Mouse (Mus musculus) liver (tissue): ENCODE measurements around the gene Ctns.

Experiments
- DNase-seq: peaks from one replicate; pipeline ENCODE4 v3.0.0-alpha.2; 2020; ENCODE audit warnings: mixed read lengths

The Ctns gene

DNA sequence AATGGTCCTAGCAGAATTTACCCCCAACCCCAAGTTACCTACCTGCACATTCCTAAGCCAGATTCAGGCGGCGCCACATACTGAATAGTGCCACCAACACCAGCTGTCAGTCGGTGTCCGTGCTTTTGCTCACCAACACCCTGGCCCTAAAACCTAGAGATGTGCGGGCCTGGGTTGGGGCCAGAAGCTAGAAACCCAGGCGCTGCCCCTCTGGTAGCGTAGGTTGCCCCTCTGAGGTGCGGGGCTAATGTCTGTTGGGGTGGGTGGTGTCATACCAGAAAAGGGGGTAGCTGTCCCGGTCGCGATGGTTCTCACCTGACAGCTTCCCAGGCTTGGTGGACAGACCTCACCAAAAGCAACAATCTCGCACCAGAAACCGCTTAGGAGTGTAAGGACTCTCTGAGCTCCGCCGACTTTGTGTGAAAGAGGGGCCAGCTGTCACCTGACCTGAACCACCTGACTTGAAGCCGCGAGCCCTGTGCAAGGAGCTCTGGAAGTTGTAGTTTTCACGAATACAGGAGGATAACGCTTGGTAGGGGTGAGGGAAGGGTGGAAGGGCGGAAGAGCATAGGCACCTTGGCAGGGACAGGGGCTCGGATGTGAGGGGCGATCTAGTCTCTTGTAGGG lies at the start of gene Ctns:
Ctns (minus strand) TSS at position 440 of the 627 bp plus-strand sequence.
- peak; percentile 85 for DNase-seq

DNA sequence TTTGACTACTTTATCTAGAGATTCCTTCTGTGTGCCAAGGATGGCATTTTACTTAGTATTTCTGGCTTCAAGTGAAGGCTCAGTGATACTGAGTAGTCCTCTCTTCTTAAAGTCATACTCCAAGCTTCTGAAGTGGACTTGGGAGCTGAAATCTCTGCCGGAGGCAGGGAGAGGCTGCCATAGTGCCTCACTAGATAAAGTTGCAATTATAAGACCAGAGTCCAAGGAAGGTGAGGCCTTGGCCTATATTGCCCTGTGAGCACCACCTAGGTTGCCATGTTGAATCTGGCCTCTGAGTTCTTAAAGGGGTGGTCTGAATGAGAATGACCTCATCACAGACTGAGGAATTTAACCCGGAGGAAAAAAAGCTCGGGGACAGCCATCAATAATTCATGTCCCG lies 43.9 kb upstream of the Ctns start:
- DNase-seq: no peak

DNA sequence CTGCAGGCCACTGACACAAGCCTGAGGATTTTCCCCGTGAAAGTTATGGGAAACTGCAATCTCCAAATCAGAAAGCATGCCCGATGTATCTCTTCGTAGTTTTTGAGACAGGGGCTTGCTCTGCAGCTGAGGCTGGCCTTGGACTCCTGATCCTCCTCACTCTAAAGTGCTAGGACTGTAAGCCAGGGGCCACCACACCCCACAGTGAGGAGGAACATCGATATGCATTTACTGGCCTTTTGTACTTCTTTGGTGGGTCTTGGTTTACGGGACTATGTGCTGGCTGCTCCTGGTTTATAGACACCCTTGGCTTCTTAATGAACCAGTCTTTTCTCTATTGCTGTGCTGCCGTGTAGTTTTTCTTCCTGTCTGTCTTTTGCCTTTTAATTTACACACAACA lies 43.4 kb upstream of the Ctns start:
- DNase-seq: no peak

DNA sequence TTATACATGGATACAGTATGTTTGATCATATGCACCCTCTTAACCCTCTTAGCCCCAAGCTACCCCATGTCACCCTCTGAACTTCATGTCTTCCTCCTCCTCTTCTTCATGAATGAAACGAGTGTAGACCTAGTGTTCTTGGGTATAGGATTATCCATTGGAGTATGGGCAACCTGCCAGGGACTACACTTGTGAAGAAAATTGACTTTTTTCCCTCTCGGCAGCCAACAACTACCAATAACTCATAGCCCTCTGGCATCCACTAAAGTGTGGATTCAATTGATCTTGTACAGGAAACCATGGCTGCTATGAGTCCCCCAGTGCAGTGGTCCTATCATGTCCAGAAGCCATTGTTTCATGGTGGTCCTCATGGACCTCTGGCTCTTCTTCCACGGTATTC lies 37.9 kb upstream of the Ctns start:
- DNase-seq: no peak

DNA sequence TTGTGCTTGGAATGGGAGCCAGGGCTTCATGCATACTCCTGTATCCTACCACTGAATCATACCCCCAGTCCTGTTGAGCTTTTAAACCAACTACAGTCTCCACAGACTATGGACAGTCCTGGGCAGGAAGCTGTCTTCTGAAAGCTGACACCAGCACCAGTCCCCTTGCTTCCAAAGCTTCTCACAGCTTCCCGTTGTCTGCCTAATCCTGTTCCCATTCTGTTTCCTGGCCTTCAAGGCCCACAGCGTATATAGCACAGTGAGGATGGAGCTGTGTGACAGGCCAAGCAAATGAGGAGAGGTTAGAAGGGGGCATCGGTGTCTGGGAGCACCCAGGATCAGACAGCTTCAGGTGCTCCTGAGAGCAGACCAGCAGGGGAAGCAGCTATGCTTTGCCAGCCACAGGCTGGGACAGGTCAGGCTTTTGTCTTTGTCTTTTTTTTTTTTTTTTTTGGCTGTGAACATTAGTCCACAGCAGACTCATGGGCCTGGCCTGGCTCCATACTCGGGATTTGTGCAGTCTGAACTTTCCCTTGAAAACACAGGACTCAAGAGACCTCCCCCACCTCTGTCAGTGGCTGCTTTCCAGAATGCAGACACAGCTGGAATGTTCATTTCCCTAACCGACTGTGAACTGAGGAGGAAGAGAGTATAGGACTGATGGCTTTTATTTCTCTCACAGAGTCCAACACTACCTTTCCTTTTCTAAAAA lies 37.3 kb upstream of the Ctns start:
- peak; percentile 35 for DNase-seq

DNA sequence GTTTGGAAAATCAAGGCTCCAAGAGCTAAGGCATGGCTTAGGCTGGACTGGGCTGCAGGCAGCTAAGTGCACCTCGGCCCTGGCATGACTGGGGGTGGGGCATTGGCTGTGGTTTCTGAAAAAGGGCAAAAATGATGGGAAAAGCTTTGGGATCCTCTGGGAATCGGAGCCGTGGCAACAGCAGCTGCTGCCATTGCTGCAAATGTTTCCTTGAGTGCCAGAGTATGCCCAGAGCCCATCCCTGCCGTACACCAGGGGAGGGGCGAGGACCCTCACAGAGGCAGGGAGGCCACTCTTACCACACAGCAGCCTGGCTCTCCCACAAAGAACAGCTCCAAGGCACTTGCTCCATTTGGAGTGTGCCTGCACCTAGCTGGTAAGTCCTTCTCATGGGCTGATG lies 35.1 kb upstream of the Ctns start, which contains the start of gene Trpv1:
Trpv1 (plus strand) TSS at position 301 of the 400 bp plus-strand sequence.
- DNase-seq: no peak

DNA sequence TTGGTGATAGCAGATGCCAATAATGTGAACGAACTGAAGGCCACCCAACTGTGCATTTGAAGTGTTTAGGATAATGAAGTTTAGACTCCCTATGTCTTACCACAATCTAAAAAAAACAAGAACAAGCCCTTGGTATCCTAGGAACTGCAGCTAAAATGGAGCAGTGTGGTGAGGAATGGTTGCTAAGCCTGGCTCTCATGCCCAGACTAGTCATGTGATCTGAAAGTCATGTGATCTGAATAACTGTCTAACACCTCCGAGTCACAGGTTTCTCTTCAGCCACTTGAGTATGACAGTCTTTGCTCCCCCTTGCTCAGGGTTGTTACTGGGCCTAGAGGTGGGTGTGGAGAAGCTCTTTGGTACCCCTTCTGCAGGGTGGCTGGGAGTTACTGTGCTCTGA lies 33.7 kb upstream of the Ctns start:
- no peak for DNase-seq

DNA sequence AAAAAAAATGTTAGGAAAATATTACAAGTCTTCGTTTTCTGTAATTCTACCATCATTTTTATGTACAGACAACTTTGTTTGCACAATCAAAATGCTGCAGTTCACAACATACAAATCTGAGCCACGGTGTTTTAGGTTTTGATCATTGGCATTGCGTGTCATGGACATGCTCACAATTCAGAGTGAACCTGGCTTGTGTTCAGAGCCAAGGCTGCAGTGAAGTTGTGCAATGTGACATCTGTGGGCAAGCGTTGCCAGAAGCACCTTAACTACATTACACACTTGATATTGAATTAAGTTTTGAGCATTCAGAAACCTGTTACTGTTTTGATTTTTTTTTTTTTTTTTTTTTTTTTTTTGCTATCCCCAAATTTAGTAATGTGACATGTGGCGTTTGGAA lies 31.2 kb upstream of the Ctns start:
- DNase-seq: no peak

DNA sequence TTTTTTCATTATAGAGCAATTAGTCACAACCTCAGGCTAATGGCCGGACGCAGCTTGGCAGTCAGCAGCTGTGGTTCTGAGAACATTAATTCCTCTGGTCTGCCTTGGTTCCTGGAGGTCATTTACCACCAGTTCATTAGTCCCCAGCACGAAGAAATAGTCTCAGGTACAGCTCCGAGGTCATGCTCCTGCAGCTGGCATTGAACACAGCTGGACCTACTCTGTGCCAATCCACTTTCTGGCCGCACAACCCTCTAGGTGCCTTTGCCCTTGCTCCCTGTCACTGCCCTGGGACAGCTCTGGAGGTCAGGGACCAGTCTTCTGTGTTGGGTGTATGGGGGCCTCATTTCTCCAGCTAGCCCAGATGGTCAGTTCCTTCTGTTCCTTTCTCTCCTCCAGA lies 30.0 kb upstream of the Ctns start:
- DNase-seq: no peak

DNA sequence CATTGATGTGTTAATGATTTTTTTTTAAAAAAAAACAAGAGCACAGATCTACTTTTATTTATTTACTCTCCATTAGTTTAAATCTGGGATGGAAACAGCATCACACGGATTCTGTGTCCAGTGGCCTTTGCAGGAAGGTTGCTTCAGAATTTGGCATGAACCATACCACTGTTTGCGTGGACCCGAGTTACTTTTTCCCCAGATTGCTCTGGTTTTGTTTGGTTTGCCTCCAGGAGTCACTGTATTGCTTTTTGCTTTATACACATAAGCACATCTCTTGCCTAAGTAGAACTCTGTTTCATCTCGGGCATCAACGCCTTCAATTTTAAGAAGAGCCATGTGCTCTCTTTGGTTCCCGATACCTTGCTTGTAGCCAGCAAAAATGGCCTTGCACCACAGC lies 27.0 kb upstream of the Ctns start:
- DNase-seq: no peak

DNA sequence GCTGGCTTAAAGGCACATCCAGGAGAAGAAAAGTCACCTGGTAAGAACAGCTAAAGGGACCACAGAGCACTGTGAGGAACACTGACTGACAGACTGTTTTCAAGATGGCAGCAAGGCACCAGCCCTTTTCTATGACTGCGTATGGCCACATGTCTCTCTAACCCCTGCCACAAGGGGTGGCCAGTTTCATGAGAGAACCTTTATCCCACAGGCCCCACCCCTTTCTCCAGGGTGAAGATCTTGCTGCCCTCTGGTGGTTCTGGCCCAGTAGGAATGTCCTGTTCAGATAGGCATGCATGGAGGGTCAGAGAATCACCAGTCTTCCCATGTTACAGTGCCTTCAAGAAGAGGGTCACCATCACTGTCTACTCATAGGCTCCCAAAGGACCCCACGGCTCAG lies 25.1 kb upstream of the Ctns start:
- no peak for DNase-seq

DNA sequence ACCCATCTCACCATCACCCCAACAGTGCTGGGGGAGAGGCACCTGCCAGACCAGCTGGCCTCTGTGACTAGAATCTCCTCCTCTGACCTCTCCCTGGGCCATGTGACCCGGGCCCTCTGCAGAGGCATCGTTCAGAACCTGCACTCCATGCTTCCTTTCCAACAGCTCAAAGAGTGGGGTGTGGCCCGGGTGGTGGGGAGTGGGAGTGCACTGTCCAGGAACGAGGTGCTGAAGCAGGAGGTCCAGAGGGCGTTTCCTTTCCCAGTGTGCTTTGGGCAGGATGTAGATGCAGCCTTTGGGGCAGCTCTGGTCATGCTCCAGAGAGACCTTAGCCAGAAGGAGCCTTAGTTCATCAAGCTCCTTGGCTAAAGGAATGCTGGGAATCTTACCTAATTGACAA lies 24.0 kb upstream of the Ctns start:
- no peak for DNase-seq

DNA sequence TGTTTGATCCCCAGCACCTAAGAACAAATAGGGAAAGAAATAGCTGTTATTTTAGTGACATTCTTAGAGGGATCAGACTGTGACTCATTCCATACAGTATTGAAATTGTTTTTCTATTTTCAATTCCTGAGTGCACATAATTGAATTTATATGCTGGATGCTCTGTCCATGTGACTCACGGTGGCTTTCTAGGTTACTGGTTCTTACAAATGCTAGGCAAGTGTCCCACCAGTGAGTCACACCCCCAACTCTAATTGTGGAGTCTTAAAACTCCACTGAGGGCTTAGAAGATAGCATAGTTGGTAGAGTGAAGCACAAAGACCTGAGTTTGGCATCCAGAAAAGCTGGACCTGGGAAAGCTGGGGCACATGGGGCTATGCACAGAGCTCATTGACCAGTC lies 21.8 kb upstream of the Ctns start:
- DNase-seq: no peak

DNA sequence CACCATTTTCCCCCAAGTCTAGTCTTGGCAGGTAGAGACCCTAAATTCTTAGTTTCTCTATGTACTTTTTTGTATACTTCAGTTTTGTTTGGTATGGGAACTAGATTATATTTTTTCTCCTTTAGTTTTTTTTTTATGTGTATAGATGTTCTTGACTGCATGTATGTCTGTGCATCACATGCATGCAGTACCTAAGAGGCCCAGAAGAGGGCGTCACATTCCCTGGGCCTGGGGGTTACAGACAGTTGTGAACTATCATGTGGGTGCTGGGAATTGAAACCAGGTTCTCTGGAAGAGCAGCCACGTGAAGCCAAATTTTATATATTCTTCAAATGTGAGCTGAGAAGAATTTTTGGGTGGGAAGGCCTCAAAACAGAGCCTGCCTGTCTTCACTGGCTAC lies 20.8 kb upstream of the Ctns start:
- DNase-seq: no peak

DNA sequence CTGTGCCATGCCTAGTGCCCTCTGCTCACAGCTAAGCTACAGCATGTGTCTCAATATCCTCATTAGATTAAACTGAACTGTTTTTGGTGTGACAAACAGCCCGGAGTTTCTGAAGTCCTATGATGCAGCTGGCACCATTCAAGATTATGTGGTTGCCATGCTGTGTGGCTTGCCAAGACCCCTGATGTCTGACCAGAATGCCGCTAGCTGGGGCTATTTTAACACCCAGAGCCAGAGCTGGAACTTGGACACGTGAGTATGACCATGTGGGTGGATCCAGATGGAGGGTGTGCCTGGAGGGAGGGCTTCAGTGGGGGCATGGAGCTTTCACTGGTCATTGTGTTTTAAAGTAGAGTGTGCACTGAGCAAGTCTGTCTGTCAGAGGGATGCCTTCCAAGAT lies 15.1 kb upstream of the Ctns start:
- DNase-seq: no peak

DNA sequence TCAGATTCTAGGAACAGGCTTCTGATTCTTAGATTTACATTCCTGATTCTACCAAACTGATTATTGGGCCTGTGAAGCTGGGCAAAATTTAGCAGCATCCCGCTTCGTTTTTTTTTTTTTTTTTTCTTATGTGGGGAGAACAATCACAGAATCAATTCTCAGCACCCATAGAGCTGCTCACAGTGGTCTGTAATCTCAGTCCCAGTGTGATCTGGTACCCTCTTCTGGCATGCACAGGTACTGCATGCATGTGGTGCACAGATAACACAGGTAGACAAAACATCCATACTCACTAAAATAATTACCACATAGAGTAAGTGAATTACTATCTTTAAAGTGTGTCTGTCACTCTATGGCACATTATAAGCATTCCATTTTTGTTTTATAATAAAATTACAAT lies 8.8 kb upstream of the Ctns start:
- peak; percentile 20 for DNase-seq

DNA sequence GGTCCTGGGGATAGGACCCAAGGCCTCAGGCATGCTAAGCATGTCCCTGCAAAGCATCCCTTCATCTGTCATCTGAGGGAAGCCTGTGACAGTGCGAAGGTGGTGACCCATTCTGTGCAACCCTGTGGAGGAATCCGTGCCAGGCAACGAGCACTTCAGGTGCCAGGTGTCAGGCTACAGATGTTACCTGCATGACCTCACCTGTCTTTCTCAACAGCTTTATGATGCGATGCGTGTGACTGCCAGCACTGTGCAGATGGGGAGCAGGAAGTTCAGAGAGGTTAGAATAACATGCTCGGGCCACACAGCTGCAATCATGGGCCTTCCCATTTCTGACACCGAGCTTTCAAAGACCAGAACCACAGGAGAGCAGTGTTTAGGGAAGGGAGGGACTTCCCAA lies 6.4 kb upstream of the Ctns start:
- no peak for DNase-seq

DNA sequence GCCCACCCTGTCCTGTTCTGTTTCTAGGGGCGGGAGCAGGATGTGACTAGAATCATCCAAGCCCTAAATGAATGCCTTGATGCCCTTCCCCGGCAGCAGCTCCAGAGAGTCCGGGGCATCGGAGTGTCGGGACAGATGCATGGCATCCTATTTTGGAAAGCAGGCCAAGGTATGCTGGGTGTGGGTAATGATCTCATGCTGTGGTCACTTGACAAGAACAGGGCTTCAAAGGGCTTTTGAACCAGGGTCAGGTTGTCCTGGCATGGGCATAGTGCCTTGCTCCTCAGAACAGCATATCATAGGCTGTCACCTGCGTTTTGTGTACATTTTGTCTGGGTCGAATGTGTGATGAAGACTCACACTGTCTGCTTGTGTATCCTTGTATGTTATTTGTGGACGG lies 5.1 kb upstream of the Ctns start:
- DNase-seq: no peak

DNA sequence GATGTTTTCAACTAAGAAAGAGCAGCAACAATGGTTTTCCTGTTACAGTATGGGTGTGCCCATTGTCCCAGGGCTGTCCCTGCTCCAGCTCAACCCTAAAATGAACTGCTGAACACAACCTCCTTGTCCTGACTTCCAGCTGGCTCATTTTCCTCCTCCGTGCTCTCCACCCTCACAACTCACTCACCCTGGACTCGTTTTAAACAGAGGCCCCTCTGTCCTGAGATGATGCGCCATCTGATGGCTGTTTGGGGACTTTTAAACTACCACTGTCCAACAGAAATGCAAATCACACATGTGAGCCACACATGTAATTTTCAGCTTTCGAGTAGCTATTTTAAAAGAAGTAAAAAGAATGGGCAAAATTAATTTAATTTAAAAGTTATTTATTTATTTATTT lies 2.8 kb upstream of the Ctns start:
- DNase-seq: no peak

DNA sequence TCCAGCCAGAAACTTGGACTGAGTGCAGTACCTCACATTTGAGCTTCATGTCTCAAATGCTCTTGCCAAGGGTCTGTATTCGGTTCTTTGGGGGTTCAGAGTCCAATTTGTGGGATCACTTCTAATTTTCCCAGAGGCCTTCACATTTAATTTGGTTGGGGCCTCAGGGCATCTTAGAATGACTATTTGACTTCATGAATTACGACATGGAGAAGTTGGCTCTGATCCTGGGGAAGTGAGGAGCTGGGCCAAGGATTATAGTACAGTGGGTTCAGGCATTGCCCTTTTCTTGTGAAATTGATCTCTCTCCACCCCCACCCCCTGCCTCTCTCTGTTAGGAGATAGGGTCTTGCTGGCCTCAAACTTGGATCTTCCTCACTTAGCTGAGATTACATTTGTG lies 2.2 kb upstream of the Ctns start:
- no peak for DNase-seq

DNA sequence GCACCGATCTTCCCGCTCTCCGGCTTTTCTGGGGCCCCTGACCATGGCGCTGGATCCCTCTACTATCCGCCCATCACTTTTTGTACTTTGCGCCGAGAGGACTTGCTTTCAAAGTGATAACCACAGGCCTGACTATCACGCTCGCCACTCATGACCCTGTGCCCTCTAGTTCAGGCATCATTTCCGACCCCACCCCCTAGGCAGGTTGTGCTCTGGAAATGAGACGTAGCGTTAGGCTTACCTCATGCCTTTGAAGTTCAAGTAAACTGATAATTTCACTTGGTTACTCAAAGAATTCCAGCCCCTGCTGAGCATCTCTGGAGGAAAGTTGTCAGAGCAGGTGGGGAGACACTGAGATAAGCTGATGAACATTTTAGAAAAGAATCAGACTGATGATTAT lies 1.0 kb upstream of the Ctns start:
- peak; percentile 67 for DNase-seq

DNA sequence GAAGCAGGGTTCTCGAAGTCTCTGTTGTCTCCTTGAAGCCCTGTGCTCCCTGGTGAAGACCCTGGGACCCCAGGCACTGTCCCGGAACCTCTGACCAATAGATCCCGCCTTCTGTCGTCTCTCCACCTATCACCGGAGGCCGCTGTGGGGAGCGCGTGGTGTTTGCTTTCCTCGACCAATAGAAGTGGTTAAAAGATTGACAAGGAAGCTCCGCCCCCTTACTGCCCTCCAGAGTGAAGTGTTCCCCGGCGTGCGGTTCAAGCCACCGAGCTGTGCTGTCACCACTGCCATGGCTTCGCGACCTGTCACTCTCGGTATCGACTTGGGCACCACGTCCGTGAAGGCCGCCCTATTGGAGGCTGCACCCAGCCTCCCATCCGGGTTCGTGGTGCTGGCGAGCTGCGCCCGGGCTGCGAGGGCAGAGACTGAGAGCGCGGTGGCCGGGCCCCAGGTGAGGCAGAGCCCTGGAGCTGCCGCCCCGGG lies 429 bp upstream of the Ctns start, which contains the start of gene Shpk:
Shpk (plus strand) TSS at position 231 of the 483 bp plus-strand sequence.
- DNase-seq: peak; percentile 95

DNA sequence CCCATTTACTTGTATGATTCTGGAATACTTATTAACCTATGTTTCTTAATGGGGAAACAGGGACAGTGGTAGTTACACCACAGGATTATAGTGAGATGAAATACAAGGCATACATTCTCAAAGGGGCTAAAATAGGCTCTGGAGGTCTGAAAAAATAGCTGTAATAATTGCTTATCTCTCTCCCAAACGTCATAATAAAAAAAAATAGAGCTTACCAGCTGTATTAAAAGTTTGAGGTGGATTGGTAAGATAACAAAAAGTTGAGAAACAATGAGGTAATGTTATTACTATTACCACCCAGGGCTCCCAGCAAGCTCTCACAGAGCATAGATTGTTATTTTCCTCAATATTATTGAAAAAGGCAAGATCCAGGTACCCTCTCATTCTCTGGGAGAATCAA lies 652 bp downstream of the Ctns start:
- DNase-seq: no peak

DNA sequence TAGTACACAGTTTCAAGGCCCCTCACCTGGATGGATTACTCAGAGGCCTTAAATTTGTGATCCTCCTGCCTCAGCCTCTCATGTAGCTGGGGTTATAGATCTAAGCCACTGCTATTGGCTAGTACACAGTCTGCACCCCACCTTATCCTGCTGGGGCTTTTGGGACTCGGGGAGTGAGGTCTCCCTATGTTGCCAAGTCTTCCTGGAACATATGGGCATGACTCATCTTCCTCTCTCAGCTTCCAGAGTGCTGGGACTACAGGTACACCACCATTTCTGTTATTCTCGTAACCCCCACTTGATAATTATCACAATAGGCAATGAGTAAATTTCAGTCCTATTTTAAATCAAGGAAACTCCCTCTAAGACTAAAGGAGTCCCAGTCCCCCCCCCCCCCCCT lies 4.4 kb downstream of the Ctns start:
- no peak for DNase-seq

DNA sequence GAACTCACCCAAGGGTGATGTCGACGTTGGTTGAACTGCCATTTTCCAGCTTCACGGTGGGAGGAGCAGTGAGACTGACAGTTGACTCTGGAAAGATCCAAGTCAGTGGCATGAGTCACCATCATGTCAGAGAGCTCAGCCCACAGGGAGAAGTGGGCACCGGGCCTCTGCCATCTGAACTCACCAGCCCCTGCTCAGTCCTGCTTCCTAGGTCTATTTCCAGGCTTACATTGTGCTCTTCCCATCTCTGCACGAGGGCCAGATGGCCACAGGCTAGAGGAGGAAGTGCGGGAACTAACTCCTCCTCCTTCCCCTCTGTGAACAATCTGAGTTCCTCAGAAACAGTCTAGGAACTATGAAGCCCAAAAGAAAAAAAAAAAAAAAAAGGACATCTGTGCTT lies 5.8 kb downstream of the Ctns start:
- no peak for DNase-seq
